Mouse (Mus musculus) c-Kit-positive CD71-positive TER-119-negative erythroid progenitor cells, embryonic 14.5 days (primary cell): ENCODE measurements at regions not wholly inside any gene's neighbourhood (a gene's known extent, or its start where the extent isn't known, plus 50 kb on each side); places are given as distances from the start of the nearest gene placed in this dataset.
A peak's percentile ranks its signal among the peaks of the same experiment; 100 is the strongest.

Experiments
- DNase-seq: peaks from one replicate; pipeline ENCODE4 v3.0.0-alpha.2; 2013; ENCODE audit warnings: low read depth

DNA sequence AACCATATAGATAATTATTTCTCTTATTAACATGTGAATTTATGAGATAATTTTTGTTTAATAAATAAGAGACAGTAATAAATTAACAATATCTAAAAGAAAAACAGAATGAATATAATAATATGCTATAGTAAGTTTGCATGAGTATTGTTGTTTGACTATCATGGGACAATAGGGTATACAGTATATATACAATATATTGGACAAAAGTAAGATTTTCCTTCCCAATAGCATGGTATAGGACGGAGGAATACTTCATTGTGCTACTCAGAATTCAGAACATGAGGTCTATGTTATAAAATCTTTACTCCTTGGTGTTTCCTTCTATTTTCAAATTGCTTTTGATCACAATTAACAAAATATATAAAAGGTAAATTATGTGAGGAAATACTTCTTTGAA, 771.0 kb upstream of the Pcdh20 start:
- DNase-seq, result no peak

DNA sequence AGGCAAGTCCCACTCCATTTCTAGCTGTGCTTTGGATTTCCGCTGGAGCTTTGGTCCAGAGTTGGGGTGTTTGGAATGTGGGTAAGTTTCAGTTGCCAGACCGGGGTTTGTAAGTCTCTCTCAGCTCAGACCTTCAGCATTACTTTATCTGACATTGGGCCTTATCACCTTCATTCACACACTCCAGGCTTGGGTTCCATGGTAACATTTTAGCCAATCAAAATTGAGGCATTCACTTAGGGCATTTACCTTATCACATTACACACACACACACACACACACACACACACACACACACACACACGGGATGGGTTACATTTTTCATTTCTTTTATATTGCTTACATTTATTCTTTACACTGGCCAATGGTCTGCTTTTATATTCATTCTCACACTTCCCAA, 765.3 kb upstream of the Pcdh20 start:
- DNase-seq, result no peak

DNA sequence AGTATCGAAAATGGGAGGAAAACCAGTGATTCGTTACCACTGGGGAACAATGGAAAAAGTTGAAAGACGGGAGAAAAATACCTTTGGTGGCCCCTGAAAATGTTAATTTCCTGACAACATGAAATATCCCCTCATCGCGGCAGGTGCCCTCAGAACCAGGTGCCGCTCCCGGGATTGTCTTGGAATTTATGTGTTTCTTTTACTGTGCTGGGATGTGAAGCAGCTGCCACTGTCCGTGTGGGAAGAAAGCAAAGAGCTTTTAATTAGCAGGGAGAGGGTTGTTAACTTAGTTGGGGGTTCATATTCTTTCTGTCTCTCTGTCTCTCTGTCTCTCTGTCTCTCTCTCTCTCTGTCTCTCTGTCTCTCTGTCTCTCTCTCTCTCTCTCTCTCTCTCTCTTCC, 759.3 kb upstream of the Pcdh20 start:
- no peak for DNase-seq

DNA sequence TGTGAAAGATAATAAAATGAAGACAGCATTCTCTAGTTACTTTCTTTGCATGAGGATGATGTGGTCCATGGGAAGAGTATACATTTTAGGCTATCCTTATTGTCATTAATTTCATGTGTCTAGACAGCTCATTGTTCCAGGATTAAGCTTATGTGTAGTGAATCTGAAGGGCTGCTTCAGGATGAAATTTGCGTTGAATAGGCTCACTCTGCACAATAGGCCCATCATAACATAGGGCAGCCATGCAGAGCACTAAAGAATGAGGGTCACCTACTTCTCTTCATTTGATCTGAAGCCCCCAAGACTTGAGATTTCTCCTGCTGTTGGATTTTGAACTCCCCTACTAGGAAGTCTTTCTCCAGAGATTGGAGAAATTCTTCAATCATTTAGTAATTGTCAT, 746.2 kb upstream of the Pcdh20 start:
- DNase-seq, result no peak

DNA sequence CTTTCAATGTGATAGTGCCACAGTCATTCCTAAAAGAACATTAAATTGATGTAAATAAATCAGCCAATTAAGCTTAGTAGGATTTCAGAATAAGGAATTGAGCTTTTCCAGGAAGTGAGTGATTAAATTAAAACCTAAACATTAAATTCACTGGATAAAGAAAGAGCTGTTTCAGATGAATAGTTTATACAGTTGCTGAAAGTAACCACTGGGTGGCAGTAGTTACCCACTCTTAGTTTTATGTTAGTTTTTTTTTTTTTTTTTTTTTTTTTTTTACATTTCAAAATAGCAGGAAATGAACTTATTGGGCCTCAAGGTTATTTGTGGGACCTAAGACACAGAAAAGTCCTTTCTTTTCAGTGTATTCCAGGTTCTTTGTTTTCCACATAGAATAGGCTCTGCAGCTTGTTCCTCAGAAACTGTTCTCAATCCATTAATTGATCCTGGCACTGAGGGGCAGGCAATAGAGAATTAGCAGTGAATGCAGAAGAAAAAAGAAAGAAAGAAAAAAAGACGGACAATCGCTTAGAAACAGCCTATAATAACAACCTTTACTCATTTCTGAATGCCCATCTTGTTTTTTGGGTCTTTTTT, 710.3 kb upstream of the Pcdh20 start:
- DNase-seq, result no peak

DNA sequence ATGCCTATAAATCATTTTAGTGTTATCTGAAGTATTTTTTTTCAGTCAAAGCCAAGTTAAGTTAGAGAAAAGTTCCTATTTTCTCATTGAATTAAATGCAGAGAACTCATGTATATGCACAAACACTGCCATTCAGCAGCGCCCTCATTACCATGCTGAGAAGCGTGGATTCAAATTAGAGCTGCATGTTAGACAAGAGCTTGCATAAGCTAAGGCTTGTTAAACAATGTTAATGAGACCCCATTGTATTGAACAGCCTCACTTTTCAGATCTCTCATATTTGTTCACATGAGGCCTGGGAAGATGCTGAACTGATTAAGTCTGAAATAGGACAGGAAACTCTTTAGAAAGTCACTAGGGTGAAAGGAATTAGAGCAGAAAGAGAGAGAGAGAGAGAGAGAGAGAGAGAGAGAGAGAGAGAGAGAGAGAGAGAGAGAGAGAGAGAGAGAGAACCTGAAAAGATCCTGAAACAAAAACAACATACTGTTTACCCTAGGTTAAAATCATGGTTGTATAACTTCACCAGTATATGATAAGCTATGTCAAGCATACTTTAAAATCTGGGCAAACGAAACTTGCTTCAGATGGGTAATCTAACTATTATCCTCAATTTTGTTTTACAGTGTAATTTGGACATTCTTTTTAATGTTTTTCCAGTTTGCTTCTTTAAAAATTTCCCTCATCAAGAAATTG, 671.9 kb upstream of the Pcdh20 start:
- DNase-seq, result no peak

DNA sequence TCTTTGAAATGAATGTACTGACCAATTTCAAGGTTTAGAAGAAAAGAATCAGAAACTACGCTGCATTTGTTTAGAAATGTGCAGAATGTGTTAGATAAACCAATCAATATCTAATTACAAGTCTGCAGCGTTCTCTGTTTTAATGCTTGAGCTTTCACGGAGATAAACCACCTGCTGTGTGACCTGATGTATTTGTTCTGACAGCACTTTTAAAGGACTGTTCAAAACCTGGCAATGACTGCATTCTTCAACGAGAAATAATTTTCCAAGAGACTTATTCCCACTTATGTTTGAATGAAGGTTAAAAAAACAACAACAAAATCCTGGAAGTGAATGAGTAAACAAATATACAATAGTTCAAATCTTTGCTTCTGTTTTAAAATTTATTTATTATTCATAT, 628.1 kb upstream of the Pcdh20 start:
- no peak for DNase-seq

DNA sequence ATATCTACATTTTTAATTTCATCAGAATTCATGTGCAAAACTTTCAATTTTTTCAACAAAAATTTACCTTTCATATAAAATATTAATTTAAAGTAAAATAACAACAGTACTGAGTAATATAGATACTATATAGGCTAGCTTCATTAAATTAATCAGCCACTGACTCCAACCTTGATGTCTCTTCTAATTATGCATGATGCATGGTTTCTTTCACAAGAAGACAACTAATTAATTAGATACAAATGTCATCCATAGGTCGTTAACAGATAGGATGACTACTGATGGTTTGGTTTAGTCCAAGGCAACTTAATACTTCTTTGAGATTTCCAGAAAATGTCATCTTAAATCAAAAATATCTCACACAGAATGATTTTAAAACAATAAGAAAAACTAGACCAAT, 618.5 kb upstream of the Pcdh20 start:
- DNase-seq, result no peak

DNA sequence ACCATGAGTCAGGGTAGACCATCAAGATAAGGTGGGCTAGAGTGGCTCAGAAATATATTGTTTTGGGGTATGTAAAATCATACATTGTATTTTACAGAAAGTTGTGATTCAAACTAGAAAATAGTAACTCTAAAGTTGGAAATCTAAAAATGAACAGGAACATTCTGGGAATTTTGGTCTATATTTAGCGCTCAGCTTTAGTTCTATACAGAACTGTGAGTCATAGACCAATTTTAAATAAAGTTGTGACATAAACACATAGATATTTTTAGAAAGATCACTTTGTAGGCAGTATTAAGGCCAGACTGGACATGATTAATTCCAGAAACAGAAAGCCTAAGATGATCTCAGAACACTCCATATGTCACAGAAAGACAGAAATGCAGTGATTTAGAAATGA, 604.8 kb upstream of the Pcdh20 start:
- no peak for DNase-seq

DNA sequence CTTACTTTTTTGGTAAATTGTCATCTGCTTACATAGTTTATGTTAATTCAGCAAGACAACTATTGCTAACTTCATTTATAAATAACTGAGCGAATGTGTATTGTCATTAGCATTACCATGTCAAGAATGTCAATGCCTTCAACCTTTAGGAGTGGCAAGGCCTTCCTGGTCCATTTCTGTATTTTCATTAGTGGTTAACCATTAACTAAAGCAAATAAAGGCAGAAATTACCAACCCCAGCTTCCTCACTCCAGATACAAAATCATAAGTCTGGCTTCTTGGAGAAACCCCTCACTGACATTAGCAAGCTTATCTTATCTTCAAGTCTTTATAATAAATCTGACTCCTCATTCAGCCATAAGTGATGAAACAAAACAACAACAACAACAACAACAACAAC, 592.8 kb upstream of the Pcdh20 start:
- DNase-seq, result no peak

DNA sequence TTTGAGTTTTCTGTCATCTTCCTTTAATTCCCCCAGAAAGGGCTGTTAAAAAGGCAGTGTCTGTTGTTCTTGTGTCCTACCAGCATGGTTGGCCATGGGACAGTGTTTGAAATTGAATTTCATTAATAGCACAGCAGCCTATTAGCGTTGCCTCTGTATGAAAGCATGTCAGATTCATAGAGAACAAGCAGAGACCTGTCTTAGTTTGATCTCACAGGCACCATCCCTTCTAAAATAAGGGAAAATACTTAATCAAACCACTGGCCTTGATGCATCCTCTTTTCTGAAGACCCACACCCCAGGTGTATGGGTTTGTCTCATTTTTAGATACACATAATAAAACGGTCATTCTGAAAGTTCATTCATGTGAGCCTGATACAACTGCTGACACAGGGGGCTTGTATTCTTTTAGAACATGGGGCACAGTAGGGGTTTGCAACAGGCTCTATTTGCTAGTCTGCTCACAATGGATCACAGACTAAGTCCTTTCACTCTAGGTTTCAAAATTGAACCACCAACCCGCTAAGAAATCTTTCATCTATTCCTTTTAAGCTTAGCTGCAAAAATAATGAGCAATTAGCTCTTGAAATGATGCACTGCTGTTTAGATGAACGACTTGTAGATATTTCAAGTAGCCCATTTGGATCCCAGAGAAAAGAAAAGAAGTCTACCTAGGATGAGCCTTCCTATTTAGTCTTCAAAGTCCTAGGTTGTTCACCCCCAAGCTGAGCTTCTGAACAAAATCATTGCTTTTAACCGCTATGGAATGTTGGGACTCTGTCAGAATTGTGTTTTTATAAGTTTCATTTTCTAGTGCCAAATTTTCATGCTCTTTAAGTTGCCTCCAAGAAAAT, 591.6 kb upstream of the Pcdh20 start:
- no peak for DNase-seq

DNA sequence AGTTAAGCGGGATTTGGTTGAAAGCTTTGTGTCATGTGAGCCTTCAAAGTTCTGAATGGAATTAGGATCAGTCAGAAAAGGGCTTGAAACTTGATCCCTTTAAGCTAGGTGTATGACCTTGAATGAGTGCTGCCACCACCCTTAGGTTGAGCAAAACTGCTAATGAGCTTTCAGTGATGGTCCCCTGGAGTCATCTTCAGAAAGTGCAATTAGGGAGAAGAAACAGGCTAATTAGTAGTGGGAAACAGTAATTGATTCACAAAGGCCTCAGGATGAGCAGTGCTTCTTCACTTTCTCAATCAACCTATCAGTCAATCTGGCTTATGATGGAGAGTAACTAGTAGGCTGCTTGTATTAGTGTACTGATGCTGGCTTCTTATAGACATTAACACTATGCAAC, 590.1 kb upstream of the Pcdh20 start:
- no peak for DNase-seq

DNA sequence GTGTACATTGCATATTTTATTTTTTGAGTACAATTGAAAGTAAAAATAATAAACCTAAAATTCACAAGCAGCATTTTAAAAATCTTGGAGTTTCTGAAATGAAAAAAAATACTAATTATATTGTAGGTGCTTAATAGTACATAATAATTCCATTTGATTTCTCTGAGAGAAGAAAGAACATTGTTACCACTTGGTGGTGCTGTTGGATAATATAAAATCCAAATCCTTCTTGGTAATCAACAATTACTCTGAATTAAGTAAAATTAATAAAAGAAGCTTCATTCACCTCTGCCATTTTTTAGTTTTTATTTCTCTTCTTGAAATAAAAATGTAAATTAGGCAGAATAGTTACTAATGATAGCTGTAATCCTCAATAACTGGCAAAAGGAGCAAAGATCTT, 563.2 kb upstream of the Pcdh20 start:
- DNase-seq, result no peak

DNA sequence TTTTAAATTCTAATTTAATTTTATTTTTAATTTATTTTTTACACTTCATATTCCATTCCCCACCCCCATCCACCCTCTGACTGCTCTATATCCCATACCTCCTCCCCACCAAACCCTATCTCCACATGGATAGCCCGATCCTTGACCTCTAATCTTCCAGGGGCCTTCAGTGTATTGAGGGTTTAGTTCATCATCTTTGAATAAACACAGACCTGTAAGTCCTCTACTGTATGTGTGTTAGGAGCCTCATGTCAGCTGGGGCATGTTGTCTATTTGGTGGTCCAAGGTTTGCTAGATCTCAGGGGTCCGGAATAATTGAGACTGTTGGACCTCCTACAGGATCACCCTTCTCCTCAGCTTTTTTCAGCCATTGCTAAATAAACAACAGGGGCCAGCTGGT, 540.2 kb upstream of the Pcdh20 start:
- no peak for DNase-seq

DNA sequence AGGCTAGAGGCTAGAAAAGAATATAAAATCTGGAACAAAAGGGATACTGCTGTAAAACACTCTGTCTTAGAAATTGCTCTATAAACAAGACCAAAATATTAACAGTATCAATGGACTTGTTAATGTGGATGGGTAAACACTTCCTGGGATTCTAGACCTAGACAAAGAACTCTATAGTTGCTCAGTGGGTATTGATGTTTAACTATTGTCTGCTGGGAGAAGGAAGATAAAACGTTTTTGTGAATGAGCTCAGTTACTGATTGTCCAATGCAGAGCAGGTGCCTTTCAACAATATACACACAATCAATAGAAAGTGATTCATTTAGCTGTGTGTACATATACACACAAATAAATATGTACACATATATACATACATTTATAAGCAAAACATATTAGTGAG, 538.5 kb upstream of the Pcdh20 start:
- DNase-seq, result no peak

DNA sequence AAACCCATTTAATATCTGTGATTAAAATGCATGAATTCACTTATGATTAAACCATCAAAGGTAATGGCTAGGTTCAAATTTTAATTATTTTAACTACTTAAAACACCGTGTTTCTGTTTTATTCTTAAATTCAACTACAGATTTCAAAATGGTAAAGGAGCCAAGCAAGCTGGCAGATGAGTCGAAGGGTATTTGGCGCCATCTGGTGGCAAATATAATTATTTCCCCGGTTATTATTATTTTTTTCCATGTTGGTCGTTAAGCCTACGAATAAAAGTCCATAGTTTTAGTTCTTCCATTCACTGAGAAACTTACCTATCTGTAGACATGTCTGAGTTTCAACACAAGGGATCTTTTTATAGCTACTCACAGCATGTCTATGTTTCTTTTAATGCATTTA, 510.7 kb upstream of the Pcdh20 start:
- peak; percentile 4 for DNase-seq

DNA sequence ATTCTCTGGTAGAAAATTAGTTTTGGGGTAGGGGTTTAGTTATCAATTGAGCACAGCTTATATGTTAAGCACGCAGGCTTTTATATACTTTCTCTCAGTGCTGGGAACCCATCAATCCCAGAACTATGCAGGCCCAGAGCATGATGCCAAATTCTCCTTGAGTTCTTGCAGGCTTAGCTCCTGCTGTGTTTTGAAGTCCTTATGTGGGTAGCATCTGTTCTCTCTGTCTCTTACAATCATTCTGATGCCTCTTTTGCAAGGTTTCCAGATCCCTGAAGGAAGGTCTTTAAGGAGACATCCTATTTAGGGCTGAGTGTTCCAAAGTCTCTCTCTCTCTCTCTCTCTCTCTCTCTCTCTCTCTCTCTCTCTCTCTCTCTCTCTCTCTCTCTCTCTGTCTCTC, 504.8 kb upstream of the Pcdh20 start:
- DNase-seq, result no peak

DNA sequence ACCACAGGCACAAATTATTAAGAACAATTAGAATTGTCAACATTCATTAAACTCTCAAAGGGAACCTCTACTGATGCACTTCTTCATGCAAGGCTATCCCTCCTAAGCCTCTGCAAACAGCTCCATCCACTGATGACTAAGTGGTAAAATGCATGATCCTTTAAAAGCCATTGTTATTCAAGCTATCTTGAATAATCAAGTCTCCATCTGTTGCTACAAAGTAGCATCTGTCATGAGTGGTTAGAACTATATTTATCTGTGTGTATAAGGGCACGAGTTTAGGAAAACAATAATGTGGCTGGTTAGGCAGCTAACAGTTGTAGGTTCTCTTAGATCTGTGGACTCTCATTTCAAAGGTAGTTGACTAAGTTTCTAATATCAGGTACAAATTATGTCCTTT, 463.4 kb upstream of the Pcdh20 start:
- no peak for DNase-seq
